Mouse (Mus musculus): Measurements from ENCODE around the gene Taf6l.
A peak's percentile ranks its signal among the peaks of the same experiment; 100 is the strongest.

DNA sequence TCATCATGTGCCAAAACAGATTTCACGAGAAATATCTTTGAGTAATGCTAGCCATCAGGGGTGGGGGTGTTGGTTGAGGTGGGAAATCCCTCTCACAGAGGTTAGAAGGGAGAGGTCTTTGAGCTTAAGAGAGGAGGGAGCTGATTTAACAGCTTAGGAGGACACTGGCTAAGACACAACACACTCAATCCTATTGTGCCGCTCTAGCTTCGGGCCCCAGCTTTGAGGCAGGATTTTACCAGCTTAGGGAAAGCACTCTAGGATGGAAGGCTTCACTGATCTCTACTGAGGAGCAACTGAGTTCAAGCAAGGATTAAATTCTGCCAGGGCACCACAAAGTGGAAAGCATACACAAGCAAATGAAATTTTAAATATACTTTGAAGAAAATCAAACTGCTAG is 30.8 kb upstream of the Taf6l start:
- TF ChIP-seq ZMIZ1 (IDR thresholded peaks at IDR 0.05; ENCODE audit: low read depth, low read length), result no peak
- TF ChIP-seq EP300 (IDR thresholded peaks at IDR 0.05; ENCODE audit: low read length), result no peak
- TF ChIP-seq MAX (IDR thresholded peaks at IDR 0.05; ENCODE audit: low read length), result no peak
- TF ChIP-seq CTCF (conservative IDR thresholded peaks at IDR 0.05 in 1 of 2, IDR thresholded peaks at IDR 0.05 in 1 of 2; ENCODE audit: low read depth in 2 of 2, low read length in 2 of 2), result no peak; a peak in 1 of 4 replicates
- TF ChIP-seq POLR2A (IDR thresholded peaks at IDR 0.05; ENCODE audit: low read depth, low read length), result 0 out of 2 replicates have a peak, but pooled peaks have one; percentile 29

All from CH12.LX (cell line).